Mouse (Mus musculus) MEL (cell line): ENCODE measurements around the gene Ntrk3. TPM values are rescaled to one million over a fixed set of nuclear protein-coding genes. Genes with fewer than 3 reads are reported as not detected.

ENCODE experiments used
- DNase-seq: peaks from one replicate; pipeline ENCODE4 v3.0.0; 2011; ENCODE audit warnings: low read depth, low spot score
- H3K27ac ChIP-seq: 2 replicates; pipeline ENCODE4 v1.5.1; 2012; ENCODE audit warnings: low read depth, mild to moderate bottlenecking, control low read depth, low read length, moderate library complexity; ENCODE audit not compliant: control insufficient read depth
- H3K27me3 ChIP-seq, 2 experiments: fragments of 150-350 bp in 1 of 2; sonication (generic) in 1 of 2; 2 replicates each; pipeline ENCODE4 v1.6.1; 2012; ENCODE audit warnings: low read length in 2 of 2, mild to moderate bottlenecking in 2 of 2, improper control_type of control experiment in 1 of 2, moderate library complexity in 1 of 2; ENCODE audit not compliant: insufficient read depth in 2 of 2, control insufficient read depth in 1 of 2
- H3K36me3 ChIP-seq, 2 experiments: 2 replicates each; pipeline ENCODE4 v1.6.1; 2012 to 2014; ENCODE audit warnings: low read length in 2 of 2, improper control_type of control experiment in 1 of 2, inconsistent platforms in 1 of 2, mild to moderate bottlenecking in 1 of 2; ENCODE audit not compliant: insufficient read depth in 2 of 2, control insufficient read depth in 1 of 2
- H3K4me1 ChIP-seq, 2 experiments: fragments of 150-350 bp in 1 of 2; sonication (generic) in 1 of 2; 2 replicates each; pipeline ENCODE4 v1.6.1; 2012; ENCODE audit warnings: low read length in 2 of 2, improper control_type of control experiment in 1 of 2, mild to moderate bottlenecking in 1 of 2; ENCODE audit not compliant: insufficient read depth in 2 of 2, control insufficient read depth in 1 of 2
- H3K4me3 ChIP-seq, 2 experiments: fragments of 150-350 bp in 1 of 2; sonication (generic) in 1 of 2; 2 replicates each; pipeline ENCODE4 v1.5.1; 2012; ENCODE audit warnings: low read depth in 2 of 2, low read length in 2 of 2, mild to moderate bottlenecking in 2 of 2, moderate library complexity in 2 of 2, control low read depth in 1 of 2, improper control_type of control experiment in 1 of 2; ENCODE audit not compliant: control insufficient read depth in 1 of 2, insufficient read depth in 1 of 2
- H3K79me2 ChIP-seq: 2 replicates; pipeline ENCODE4 v1.6.1; 2012; ENCODE audit warnings: mild to moderate bottlenecking, low read length, moderate library complexity; ENCODE audit not compliant: control insufficient read depth, poor library complexity, insufficient read depth
- H3K9ac ChIP-seq: 2 replicates; pipeline ENCODE4 v1.6.1; 2012; ENCODE audit warnings: low read depth, mild to moderate bottlenecking, control low read depth, low read length, moderate library complexity; ENCODE audit not compliant: control insufficient read depth, poor library complexity, severe bottlenecking
- H3K9me3 ChIP-seq: fragments of 150-350 bp; sonication (generic); replicated peaks from 2 replicates; pipeline ENCODE4 v1.6.1; 2012; ENCODE audit warnings: mild to moderate bottlenecking, low read length, improper control_type of control experiment, moderate library complexity; ENCODE audit not compliant: insufficient read depth
- BHLHE40 ChIP-seq: IDR thresholded peaks from 2 replicates; pipeline ENCODE4 v1.6.1; 2012; ENCODE audit warnings: low read depth, mild to moderate bottlenecking, inconsistent platforms, low read length, improper control_type of control experiment, borderline replicate concordance
- CHD1 ChIP-seq: IDR thresholded peaks from 2 replicates; pipeline ENCODE4 v1.6.1; 2012; ENCODE audit warnings: low read depth, mild to moderate bottlenecking, inconsistent platforms, low read length, improper control_type of control experiment
- CTCF ChIP-seq, 3 experiments: IDR thresholded peaks in 2 of 3; conservative IDR thresholded peaks in 1 of 3; 2 replicates each; pipeline ENCODE4 v1.5.1; 2011 to 2012; ENCODE audit warnings: low read length in 3 of 3, low read depth in 2 of 3, mild to moderate bottlenecking in 2 of 3, improper control_type of control experiment in 1 of 3, inconsistent platforms in 1 of 3, mixed read lengths in 1 of 3, moderate library complexity in 1 of 3; ENCODE audit not compliant: control insufficient read depth in 1 of 3, insufficient read depth in 1 of 3, poor library complexity in 1 of 3, severe bottlenecking in 1 of 3
- E2F4 ChIP-seq: IDR thresholded peaks from 2 replicates; pipeline ENCODE4 v1.6.1; 2011; ENCODE audit warnings: low read depth, low read length, improper control_type of control experiment, borderline replicate concordance
- ELF1 ChIP-seq: IDR thresholded peaks from 2 replicates; pipeline ENCODE4 v1.6.1; 2014; ENCODE audit warnings: low read depth, mild to moderate bottlenecking, inconsistent platforms, low read length, improper control_type of control experiment, moderate library complexity
- EP300 ChIP-seq, 2 experiments: IDR thresholded peaks; 2 replicates each; pipeline ENCODE4 v1.6.1; 2011; ENCODE audit warnings: improper control_type of control experiment in 2 of 2, low read length in 2 of 2, low read depth in 1 of 2, mild to moderate bottlenecking in 1 of 2
- GABPA ChIP-seq: IDR thresholded peaks from 2 replicates; pipeline ENCODE4 v1.6.1; 2012; ENCODE audit warnings: low read depth, mild to moderate bottlenecking, inconsistent platforms, low read length, improper control_type of control experiment, moderate library complexity
- GATA1 ChIP-seq: IDR thresholded peaks from 2 replicates; pipeline ENCODE4 v1.6.1; 2011; ENCODE audit warnings: low read depth, low read length, improper control_type of control experiment
- JUND ChIP-seq: IDR thresholded peaks from 2 replicates; pipeline ENCODE4 v1.6.1; 2011; ENCODE audit warnings: low read depth, mild to moderate bottlenecking, improper control_type of control experiment, low read length
- KAT2A ChIP-seq: conservative IDR thresholded peaks from 2 replicates; pipeline ENCODE4 v1.6.1; 2012; ENCODE audit warnings: low read depth, low read length, improper control_type of control experiment, inconsistent platforms
- MAFK ChIP-seq: IDR thresholded peaks from 2 replicates; pipeline ENCODE4 v1.6.1; 2011; ENCODE audit warnings: low read depth, mild to moderate bottlenecking, low read length, improper control_type of control experiment, borderline replicate concordance
- MAX ChIP-seq: IDR thresholded peaks from 2 replicates; pipeline ENCODE4 v1.6.1; 2011; ENCODE audit warnings: low read length, improper control_type of control experiment
- MEF2A ChIP-seq: IDR thresholded peaks from 2 replicates; pipeline ENCODE4 v1.6.1; 2014; ENCODE audit warnings: low read depth, mild to moderate bottlenecking, inconsistent platforms, low read length, improper control_type of control experiment; ENCODE audit not compliant: poor library complexity, insufficient replicate concordance, severe bottlenecking; ENCODE audit errors: extremely low read depth
- MXI1 ChIP-seq: IDR thresholded peaks from 2 replicates; pipeline ENCODE4 v1.6.1; 2011; ENCODE audit warnings: mild to moderate bottlenecking, low read depth, low read length, improper control_type of control experiment
- NRF1 ChIP-seq: IDR thresholded peaks from 2 replicates; pipeline ENCODE4 v1.6.1; 2014; ENCODE audit warnings: low read depth, mild to moderate bottlenecking, inconsistent platforms, low read length, improper control_type of control experiment, moderate library complexity; ENCODE audit not compliant: poor library complexity, insufficient read depth, severe bottlenecking
- POLR2A ChIP-seq, 2 experiments: IDR thresholded peaks; 2 replicates each; pipeline ENCODE4 v1.6.1; 2011 to 2012; ENCODE audit warnings: low read length in 2 of 2, mild to moderate bottlenecking in 2 of 2, control low read depth in 1 of 2, improper control_type of control experiment in 1 of 2, low read depth in 1 of 2, moderate library complexity in 1 of 2; ENCODE audit not compliant: control insufficient read depth in 1 of 2, insufficient read depth in 1 of 2, poor library complexity in 1 of 2
- POLR2AphosphoS2 ChIP-seq: IDR thresholded peaks from 2 replicates; pipeline ENCODE4 v1.6.1; 2011; ENCODE audit warnings: low read length, improper control_type of control experiment
- SMC3 ChIP-seq: IDR thresholded peaks from 2 replicates; pipeline ENCODE4 v1.6.1; 2011; ENCODE audit warnings: low read depth, low read length, improper control_type of control experiment
- TAL1 ChIP-seq: IDR thresholded peaks from 2 replicates; pipeline ENCODE4 v1.6.1; 2012; ENCODE audit warnings: mild to moderate bottlenecking, inconsistent platforms, low read length, moderate library complexity, mixed read lengths
- UBTF ChIP-seq: IDR thresholded peaks from 2 replicates; pipeline ENCODE4 v1.6.1; 2012; ENCODE audit warnings: low read depth, mild to moderate bottlenecking, inconsistent platforms, low read length, improper control_type of control experiment, moderate library complexity, borderline replicate concordance; ENCODE audit not compliant: insufficient read depth
- USF1 ChIP-seq: IDR thresholded peaks from 2 replicates; pipeline ENCODE4 v1.6.1; 2014; ENCODE audit warnings: low read depth, mild to moderate bottlenecking, inconsistent platforms, low read length, improper control_type of control experiment, moderate library complexity
- USF2 ChIP-seq, 2 experiments: IDR thresholded peaks; 2 replicates each; pipeline ENCODE4 v1.6.1; 2011 to 2012; ENCODE audit warnings: improper control_type of control experiment in 2 of 2, low read length in 2 of 2, borderline replicate concordance in 1 of 2, inconsistent platforms in 1 of 2, low read depth in 1 of 2, mild to moderate bottlenecking in 1 of 2; ENCODE audit not compliant: insufficient read depth in 1 of 2
- ZKSCAN1 ChIP-seq: IDR thresholded peaks from 2 replicates; pipeline ENCODE4 v1.6.1; 2012; ENCODE audit warnings: low read depth, mild to moderate bottlenecking, inconsistent platforms, low read length, improper control_type of control experiment, moderate library complexity
- ZMIZ1 ChIP-seq: IDR thresholded peaks from 2 replicates; pipeline ENCODE4 v1.6.1; 2012; ENCODE audit warnings: low read depth, mild to moderate bottlenecking, inconsistent platforms, low read length, improper control_type of control experiment, moderate library complexity
- ZNF384 ChIP-seq: IDR thresholded peaks from 2 replicates; pipeline ENCODE4 v1.6.1; 2012; ENCODE audit warnings: low read depth, mild to moderate bottlenecking, inconsistent platforms, low read length, improper control_type of control experiment
- polyA plus RNA-seq, 2 experiments: library from polyadenylated mRNA; stranded (reverse) in 1 of 2; unstranded in 1 of 2; fragments of >175 nt in 1 of 2; fragments of >200 nt in 1 of 2; gene quantifications; 2 replicates each; pipeline versions ENCODE4 v1.2.1 to v1.2.4; 2012; ENCODE audit warnings: low replicate concordance in 2 of 2, low read depth in 1 of 2; ENCODE audit not compliant: insufficient read length in 2 of 2, insufficient read depth in 1 of 2, missing spikeins in 1 of 2
- total RNA-seq: library from RNA; depleted of rRNA; stranded (reverse); fragments of 300-350 nt; gene quantifications from 2 replicates; pipeline ENCODE4 v1.2.3, GENCODE M21; 2012

Gene Ntrk3
- total and polyA plus RNA-seq, 3 experiments, result 0.04 TPM; not detected in 2

- no peak for DNase-seq
- Histone ChIP-seq H3K27me3 (no peaks in the 10 kb centered on the region), H3K4me3 (no peak overlapping the region), H3K79me2 (no peaks in the 10 kb centered on the region), H3K4me1 (no peaks in the 10 kb centered on the region), H3K9me3 (no peaks in the 10 kb centered on the region), H3K36me3 (no peaks in the 10 kb centered on the region), H3K27ac (no peak overlapping the region), H3K9ac (no peak overlapping the region)
- TF ChIP-seq ZMIZ1 (no peak), JUND (no peak), BHLHE40 (no peak), CHD1 (no peak), GATA1 (no peak), EP300 (IDR thresholded peaks at IDR 0.05; ENCODE audit: low read depth in 1 of 2, low read length in 2 of 2) (no peak), KAT2A (no peak), MXI1 (no peak), GABPA (no peak), CTCF (IDR thresholded peaks at IDR 0.05 in 2 of 3, conservative IDR thresholded peaks at IDR 0.05 in 1 of 3; ENCODE audit: control insufficient read depth in 1 of 3, insufficient read depth in 1 of 3, low read depth in 2 of 3, low read length in 3 of 3, poor library complexity in 1 of 3, severe bottlenecking in 1 of 3) (no peak), ZKSCAN1 (no peak), ELF1 (no peak), POLR2AphosphoS2 (no peak), TAL1 (no peak), POLR2A (IDR thresholded peaks at IDR 0.05; ENCODE audit: control insufficient read depth in 1 of 2, insufficient read depth in 1 of 2, low read depth in 1 of 2, low read length in 2 of 2, poor library complexity in 1 of 2) (no peak), E2F4 (no peak)
Measured at GRCm38 (mm10) chr7:78253777-78254385, 483.9 kb downstream of the Ntrk3 start.

- H3K36me3 ChIP-seq, result no peaks in the 10 kb centered on the region
- H3K9me3 ChIP-seq, result no peaks in the 10 kb centered on the region
- no peak overlapping the region for H3K27ac ChIP-seq
- H3K4me3 ChIP-seq, result no peak overlapping the region
- H3K9ac ChIP-seq, result no peak overlapping the region
- DNase-seq, result no peak
- TF ChIP-seq ZMIZ1, result no peak
- TF ChIP-seq MAFK, result no peak
- TF ChIP-seq NRF1, result no peak
- no peak for TF ChIP-seq USF2 (IDR thresholded peaks at IDR 0.05; ENCODE audit: borderline replicate concordance in 1 of 2, insufficient read depth in 1 of 2, low read depth in 1 of 2, low read length in 2 of 2)
- TF ChIP-seq MEF2A, result no peak
- TF ChIP-seq UBTF, result no peak
- no peak for TF ChIP-seq MAX
- no peak for TF ChIP-seq BHLHE40
- TF ChIP-seq ELF1, result no peak
- no peak for TF ChIP-seq SMC3
- no peak for TF ChIP-seq ZKSCAN1
- TF ChIP-seq USF1, result no peak
- TF ChIP-seq ZNF384, result no peak
- no peaks in the 10 kb centered on the region for H3K79me2 ChIP-seq
- H3K4me1 ChIP-seq, result no peaks in the 10 kb centered on the region
- no peaks in the 10 kb centered on the region for H3K27me3 ChIP-seq
Measured at GRCm38 (mm10) chr7:78248119-78248642, 489.6 kb downstream of the Ntrk3 start.
